Mouse (Mus musculus): ENCODE data around the gene Spag8. TPM values are rescaled to one million over a fixed set of nuclear protein-coding genes. Genes with fewer than 3 reads are reported as not detected.

Gene Spag8
- polyA plus RNA-seq, 1 experiment = 0.97 TPM

DNA sequence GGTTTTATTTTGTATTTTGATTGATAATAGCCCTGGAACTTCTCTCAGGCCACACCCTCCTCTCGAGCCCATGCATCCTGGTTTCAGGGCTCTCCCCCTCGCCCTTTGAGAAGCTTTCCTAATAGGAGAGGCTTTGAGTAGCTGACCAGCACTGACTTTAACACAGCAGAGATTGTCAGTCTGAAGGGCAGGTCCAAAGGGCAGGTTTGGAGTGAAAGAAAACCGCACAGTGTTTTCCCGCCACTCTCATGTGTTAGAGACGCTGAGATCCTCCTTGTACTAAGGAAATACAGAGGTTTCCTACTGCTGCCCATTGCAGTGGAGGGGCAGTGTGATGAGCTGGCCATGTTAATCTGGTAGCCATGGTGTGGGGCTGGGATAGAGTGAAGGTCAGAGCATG, 21.6 kb upstream of the Spag8 start:
- Histone ChIP-seq H3K4me3 (ENCODE audit: low read depth, low read length) (no peak overlapping the region), H3K27ac (ENCODE audit: insufficient read depth, low read length) (no peak overlapping the region), H3K9ac (ENCODE audit: low read depth, poor library complexity, severe bottlenecking) (no peak overlapping the region), H3K9me3 (replicated peaks; ENCODE audit: control insufficient read depth, insufficient read depth, low read length, poor library complexity, severe bottlenecking) (no peaks in the 10 kb centered on the region), H3K36me3 (ENCODE audit: control insufficient read depth, insufficient read depth, low read length, poor library complexity, severe bottlenecking) (no peaks in the 10 kb centered on the region), H3K27me3 (ENCODE audit: control insufficient read depth, insufficient read depth, low read length, poor library complexity, severe bottlenecking) (no peaks in the 10 kb centered on the region), H3K4me1 (ENCODE audit: control insufficient read depth, insufficient read depth, low read length) (no peaks in the 10 kb centered on the region)
- no peak for TF ChIP-seq CTCF (IDR thresholded peaks at IDR 0.05; ENCODE audit: low read depth, low read length)

DNA sequence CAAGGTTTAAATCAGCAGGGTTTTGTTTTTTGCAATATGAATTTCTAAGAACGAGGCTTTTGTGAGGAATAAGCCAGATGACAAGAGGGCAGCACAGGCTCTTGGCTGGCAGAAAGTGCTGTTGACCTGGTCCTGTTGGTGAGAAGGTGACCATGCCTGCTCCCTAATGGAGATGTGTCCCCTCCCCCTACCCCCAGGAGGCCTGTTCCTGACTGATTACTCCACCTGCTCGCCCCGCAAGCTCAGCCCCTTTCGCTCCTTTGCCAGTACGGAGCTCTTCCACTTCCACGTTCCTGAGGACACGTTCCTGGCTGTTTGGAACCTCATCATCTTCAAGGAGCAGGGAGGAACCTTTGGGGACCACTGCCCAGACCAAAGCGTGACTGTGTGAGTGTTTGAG, 20.3 kb upstream of the Spag8 start:
- H3K9ac ChIP-seq (ENCODE audit: low read depth, poor library complexity, severe bottlenecking) = no peak overlapping the region
- H3K36me3 ChIP-seq (ENCODE audit: control insufficient read depth, insufficient read depth, low read length, poor library complexity, severe bottlenecking) = no peaks in the 10 kb centered on the region
- TF ChIP-seq CTCF (IDR thresholded peaks at IDR 0.05; ENCODE audit: low read depth, low read length) = no peak
- TF ChIP-seq POLR2A (IDR thresholded peaks at IDR 0.05; ENCODE audit: insufficient read depth, low read length) = no peak
- no peak for TF ChIP-seq EP300 (IDR thresholded peaks at IDR 0.05; ENCODE audit: insufficient read depth, low read depth, low read length)
- H3K4me3 ChIP-seq (ENCODE audit: low read depth, low read length) = no peak overlapping the region
- H3K4me1 ChIP-seq (ENCODE audit: control insufficient read depth, insufficient read depth, low read length) = no peaks in the 10 kb centered on the region
- no peak overlapping the region for H3K27ac ChIP-seq (ENCODE audit: insufficient read depth, low read length)
- H3K9me3 ChIP-seq (replicated peaks; ENCODE audit: control insufficient read depth, insufficient read depth, low read length, poor library complexity, severe bottlenecking) = no peaks in the 10 kb centered on the region
- no peaks in the 10 kb centered on the region for H3K27me3 ChIP-seq (ENCODE audit: control insufficient read depth, insufficient read depth, low read length, poor library complexity, severe bottlenecking)

DNA sequence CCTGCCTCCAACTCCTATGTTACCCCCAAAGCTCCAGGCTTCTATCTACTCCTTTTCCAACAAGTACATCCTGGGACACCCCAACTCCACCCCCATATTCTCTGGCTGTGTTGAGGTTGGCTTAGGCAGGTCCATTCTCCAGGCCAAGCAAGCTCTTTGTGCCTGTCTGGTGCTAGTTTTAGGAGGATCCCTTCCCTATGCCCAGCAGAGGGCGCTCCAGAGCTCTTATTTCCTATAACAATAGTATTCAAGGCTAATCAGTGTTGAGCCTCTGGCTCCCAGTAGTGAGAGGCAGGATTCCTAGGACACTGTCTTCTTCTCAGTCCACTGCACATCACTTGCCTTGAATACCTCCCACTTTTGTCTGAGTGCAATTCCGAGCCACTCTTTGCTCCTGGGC, 18.7 kb upstream of the Spag8 start:
- Histone ChIP-seq H3K4me3 (ENCODE audit: low read depth, low read length) (no peak overlapping the region), H3K9ac (ENCODE audit: low read depth, poor library complexity, severe bottlenecking) (no peak overlapping the region), H3K27ac (ENCODE audit: insufficient read depth, low read length) (no peak overlapping the region), H3K36me3 (ENCODE audit: control insufficient read depth, insufficient read depth, low read length, poor library complexity, severe bottlenecking) (no peaks in the 10 kb centered on the region), H3K9me3 (replicated peaks; ENCODE audit: control insufficient read depth, insufficient read depth, low read length, poor library complexity, severe bottlenecking) (no peaks in the 10 kb centered on the region), H3K27me3 (ENCODE audit: control insufficient read depth, insufficient read depth, low read length, poor library complexity, severe bottlenecking) (no peaks in the 10 kb centered on the region), H3K4me1 (ENCODE audit: control insufficient read depth, insufficient read depth, low read length) (no peaks in the 10 kb centered on the region)
- peak; percentile 60 for TF ChIP-seq CTCF (IDR thresholded peaks at IDR 0.05; ENCODE audit: low read depth, low read length)
- no peak for TF ChIP-seq EP300 (IDR thresholded peaks at IDR 0.05; ENCODE audit: insufficient read depth, low read depth, low read length)
- TF ChIP-seq POLR2A (IDR thresholded peaks at IDR 0.05; ENCODE audit: insufficient read depth, low read length) = no peak

DNA sequence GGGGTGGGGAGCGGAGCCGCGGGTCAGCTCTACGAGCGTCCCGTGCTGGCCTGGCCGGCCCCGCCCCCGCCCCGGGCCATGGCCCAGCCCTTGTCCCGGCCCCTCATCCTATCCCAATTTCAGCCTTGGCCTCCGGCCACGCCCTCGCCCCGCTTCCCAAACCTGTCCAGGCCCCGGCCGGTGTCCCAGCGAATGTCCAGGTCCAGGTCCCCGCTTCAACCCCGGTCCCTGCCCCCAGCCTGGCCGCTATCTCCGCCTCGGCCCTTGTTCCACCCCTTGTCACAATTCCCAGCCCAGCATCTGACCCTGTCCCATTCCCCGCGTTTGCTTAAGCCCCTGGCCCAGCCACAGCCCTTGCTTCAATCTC, 16.0 kb upstream of the Spag8 start:
- Histone ChIP-seq H3K27me3 (ENCODE audit: control insufficient read depth, insufficient read depth, low read length, poor library complexity, severe bottlenecking) (no peaks in the 10 kb centered on the region), H3K27ac (ENCODE audit: insufficient read depth, low read length) (no peak overlapping the region)

DNA sequence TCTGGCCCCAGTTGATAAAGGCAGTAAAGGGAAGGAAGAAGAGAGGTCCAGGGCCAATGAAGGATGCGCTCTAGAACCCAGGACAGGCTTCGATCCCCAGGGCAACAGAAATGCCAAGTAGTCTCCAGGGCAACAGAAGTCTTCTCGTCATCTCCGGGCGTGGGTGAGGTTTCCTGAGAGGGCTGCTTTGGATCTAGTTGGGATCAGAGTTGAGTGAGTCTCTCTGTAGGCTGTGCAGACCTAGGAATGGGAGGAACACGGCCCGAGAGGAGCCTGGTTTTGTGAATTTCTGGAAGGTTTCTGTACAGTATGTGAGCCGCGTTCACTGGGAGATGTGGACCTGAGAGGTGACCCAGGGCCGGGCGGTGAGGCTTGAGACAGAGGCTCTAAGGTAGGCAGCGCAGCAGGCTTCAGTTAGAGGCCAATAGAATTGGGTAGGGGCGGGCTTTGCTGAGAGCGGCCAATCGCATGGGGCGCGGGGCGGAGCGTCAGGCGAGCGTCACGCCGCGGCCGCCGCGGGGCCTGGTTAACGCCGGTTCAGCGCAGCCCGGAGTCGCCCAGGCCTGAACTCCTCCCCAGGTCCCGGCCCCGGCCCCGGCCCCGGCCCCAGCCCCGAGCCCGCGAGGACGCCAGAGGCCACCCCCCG, 15.5 kb upstream of the Spag8 start, which contains the start of the genes Tmem8b and Fam221b:
Gene Tmem8b, plus strand, starts transcription at position 190 of the 646 bp plus-strand sequence.
Gene Fam221b, minus strand, starts transcription at position 364 of the 646 bp plus-strand sequence.
- TF ChIP-seq POLR2A (IDR thresholded peaks at IDR 0.05; ENCODE audit: insufficient read depth, low read length) (peak; percentile 80), EP300 (IDR thresholded peaks at IDR 0.05; ENCODE audit: insufficient read depth, low read depth, low read length) (no peak)
- Histone ChIP-seq H3K4me1 (ENCODE audit: control insufficient read depth, insufficient read depth, low read length) (no peaks in the 10 kb centered on the region), H3K36me3 (ENCODE audit: control insufficient read depth, insufficient read depth, low read length, poor library complexity, severe bottlenecking) (no peaks in the 10 kb centered on the region), H3K9me3 (replicated peaks; ENCODE audit: control insufficient read depth, insufficient read depth, low read length, poor library complexity, severe bottlenecking) (no peaks in the 10 kb centered on the region), H3K9ac (ENCODE audit: low read depth, poor library complexity, severe bottlenecking) (peak within 1 kb of the TSS; percentile 63), H3K27ac (ENCODE audit: insufficient read depth, low read length) (no peak within 1 kb of the TSS), H3K4me3 (ENCODE audit: low read depth, low read length) (peak within 1 kb of the TSS; percentile 68), H3K27me3 (ENCODE audit: control insufficient read depth, insufficient read depth, low read length, poor library complexity, severe bottlenecking) (no peaks in the 10 kb centered on the region)

More for the DNA sequence above, 16.0 kb upstream of the Spag8 start:
- no peaks in the 10 kb centered on the region for H3K36me3 ChIP-seq (ENCODE audit: control insufficient read depth, insufficient read depth, low read length, poor library complexity, severe bottlenecking)
- TF ChIP-seq EP300 (IDR thresholded peaks at IDR 0.05; ENCODE audit: insufficient read depth, low read depth, low read length) = no peak
- TF ChIP-seq POLR2A (IDR thresholded peaks at IDR 0.05; ENCODE audit: insufficient read depth, low read length) = no peak
- TF ChIP-seq CTCF (IDR thresholded peaks at IDR 0.05; ENCODE audit: low read depth, low read length) = no peak
- no peaks in the 10 kb centered on the region for H3K9me3 ChIP-seq (replicated peaks; ENCODE audit: control insufficient read depth, insufficient read depth, low read length, poor library complexity, severe bottlenecking)
- peak overlapping the region; percentile 63 for H3K9ac ChIP-seq (ENCODE audit: low read depth, poor library complexity, severe bottlenecking)
- H3K4me3 ChIP-seq (ENCODE audit: low read depth, low read length) = peak overlapping the region; percentile 62
- no peaks in the 10 kb centered on the region for H3K4me1 ChIP-seq (ENCODE audit: control insufficient read depth, insufficient read depth, low read length)

DNA sequence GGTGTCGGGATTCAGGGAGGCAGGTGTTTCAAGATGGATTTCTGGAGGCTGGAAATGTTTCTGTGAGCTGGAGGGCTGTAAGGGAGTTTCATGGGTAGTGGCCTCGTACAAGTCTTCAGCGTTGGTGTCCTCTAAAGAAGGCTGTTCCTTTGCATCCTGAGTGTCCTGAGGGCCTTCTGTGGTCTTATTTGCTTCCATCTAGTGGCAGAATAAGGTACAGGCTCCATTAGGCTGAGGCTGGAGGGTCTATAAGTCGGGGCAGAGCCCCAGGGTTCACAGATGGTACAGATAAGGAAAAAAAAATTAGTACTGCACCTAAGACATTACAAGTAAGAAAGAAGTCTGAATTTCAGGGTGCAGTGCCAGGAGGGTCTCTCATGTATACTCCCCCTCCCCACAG, 13.0 kb upstream of the Spag8 start:
- TF ChIP-seq CTCF (IDR thresholded peaks at IDR 0.05; ENCODE audit: low read depth, low read length) = peak; percentile 20
- TF ChIP-seq EP300 (IDR thresholded peaks at IDR 0.05; ENCODE audit: insufficient read depth, low read depth, low read length) = no peak
- no peaks in the 10 kb centered on the region for H3K27me3 ChIP-seq (ENCODE audit: control insufficient read depth, insufficient read depth, low read length, poor library complexity, severe bottlenecking)
- H3K36me3 ChIP-seq (ENCODE audit: control insufficient read depth, insufficient read depth, low read length, poor library complexity, severe bottlenecking) = no peaks in the 10 kb centered on the region
- H3K27ac ChIP-seq (ENCODE audit: insufficient read depth, low read length) = no peak overlapping the region
- H3K9me3 ChIP-seq (replicated peaks; ENCODE audit: control insufficient read depth, insufficient read depth, low read length, poor library complexity, severe bottlenecking) = no peaks in the 10 kb centered on the region
- no peak overlapping the region for H3K4me3 ChIP-seq (ENCODE audit: low read depth, low read length)
- H3K9ac ChIP-seq (ENCODE audit: low read depth, poor library complexity, severe bottlenecking) = no peak overlapping the region
- H3K4me1 ChIP-seq (ENCODE audit: control insufficient read depth, insufficient read depth, low read length) = no peaks in the 10 kb centered on the region

All from ES-Bruce4 (cell line).